Mouse (Mus musculus): ENCODE results near the gene Rbm45.

Rbm45 gene

DNA sequence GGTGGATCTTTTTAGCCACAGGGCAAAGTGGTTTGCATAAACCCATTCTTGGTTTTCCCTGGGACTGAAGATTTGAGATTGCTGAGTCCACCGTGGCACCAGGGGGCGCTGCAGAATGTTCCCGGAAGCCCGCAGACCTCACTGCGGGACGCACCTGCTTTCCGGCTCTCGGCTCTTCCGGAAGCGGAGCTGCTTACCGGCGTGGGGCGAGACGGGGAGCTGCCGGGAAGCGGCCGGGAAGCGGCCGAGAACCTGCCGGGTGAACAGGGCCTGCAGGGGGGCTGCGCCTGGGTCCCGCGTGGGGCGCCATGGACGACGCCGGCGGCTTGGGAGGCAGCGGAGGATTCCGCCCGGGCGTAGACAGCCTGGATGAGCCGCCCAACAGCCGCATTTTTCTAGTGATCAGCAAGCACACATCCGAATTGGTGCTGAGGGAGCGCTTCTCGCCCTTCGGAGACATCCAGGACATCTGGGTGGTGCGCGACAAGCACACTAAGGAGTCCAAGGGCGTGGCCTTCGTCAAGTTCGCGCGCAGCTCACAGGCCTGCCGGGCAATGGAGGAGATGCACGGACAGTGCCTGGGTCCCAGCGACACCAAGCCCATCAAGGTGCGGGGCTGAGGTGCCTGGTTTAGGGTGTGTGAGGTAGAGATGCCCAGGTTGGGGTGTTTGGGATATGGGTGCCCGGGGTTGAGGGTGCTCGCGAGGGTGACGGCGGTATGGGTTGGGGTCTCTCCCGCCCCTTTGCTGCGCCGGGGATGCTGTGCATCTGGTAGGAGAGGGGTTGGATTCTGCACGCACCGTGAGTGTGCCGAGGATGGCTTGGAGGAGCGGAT lies at the start of gene Rbm45:
Rbm45 (plus strand) TSS at position 164 of the 835 bp plus-strand sequence.
- peak; percentile 82 for DNase-seq (ENCODE audit: low spot score)

DNA sequence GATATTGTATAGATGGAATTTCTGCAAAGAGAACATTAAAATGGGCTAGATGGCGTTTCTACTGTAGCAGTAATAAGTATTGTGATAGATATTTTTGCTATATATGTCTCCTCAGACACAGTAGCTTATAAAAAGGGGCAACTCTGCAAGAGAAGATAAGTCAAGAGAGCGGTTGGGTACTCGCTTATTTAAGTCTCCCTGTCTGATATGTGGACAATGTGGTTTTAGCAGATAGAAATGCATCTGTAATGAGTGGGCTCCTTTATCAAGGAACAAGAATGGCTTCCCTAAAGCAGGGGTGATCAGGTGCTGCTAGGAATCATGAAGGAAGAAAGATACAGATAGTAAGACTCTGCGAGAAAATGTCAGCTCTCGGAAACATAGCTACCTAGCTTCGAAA lies 49.4 kb upstream of the Rbm45 start:
- DNase-seq (ENCODE audit: low spot score): no peak

DNA sequence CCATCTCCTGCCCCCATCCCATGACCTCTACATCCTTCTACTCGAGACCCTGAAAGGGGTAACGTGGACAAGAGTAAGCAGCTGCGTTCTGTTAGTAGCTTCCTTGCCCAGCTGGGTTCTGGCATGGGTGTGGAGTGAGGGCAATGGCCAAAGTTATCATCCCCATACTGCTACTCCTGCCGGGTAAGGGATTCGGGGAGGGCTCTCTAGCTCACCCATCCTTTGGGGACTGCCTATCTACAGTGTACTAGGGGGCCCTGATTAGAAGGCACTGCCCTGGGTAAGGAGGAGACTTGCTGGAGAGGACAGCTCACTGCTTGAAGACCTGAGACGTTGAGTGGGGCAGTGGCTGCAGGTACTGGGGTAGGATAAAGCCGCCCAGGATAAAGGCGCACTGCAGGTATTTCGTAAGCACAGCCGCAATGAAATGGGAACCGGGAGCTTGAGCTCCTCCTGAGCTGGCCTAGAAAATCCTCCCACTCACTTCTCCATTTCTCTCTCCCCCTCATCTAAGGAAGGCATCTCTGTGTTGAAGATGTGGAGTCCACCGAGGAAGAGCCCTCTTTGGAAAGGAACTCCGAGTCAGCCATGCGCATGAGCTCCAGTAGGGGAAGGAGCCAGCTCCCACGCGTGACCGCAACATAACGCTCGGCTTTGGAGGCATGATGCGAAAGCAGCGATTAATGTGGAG lies 46.5 kb upstream of the Rbm45 start:
- DNase-seq (ENCODE audit: low spot score): no peak

GRCm38 (mm10) chr2:76324463-76324862 lies 45.3 kb upstream of the Rbm45 start:
- no peak for DNase-seq (ENCODE audit: low spot score)

DNA sequence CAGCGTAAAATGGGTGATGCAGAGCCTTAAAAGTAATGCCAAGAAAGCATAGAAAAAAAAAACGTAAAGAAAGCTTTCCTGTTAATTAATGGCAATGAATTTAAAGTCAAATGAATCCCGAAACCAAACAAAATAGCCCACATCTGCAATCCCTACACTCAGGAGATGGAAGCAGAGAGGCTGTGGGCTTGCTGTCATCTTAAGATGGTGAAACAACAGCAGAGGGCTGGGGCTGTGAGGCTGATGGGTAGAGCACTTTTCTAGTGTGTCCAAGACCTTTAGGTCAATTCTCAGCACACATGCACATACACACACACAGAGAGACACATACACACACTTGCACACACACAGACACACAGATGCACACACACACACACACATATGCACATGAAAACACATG lies 43.6 kb upstream of the Rbm45 start:
- DNase-seq (ENCODE audit: low spot score): no peak

GRCm38 (mm10) chr2:76330081-76330480 lies 39.7 kb upstream of the Rbm45 start:
- DNase-seq (ENCODE audit: low spot score): no peak

DNA sequence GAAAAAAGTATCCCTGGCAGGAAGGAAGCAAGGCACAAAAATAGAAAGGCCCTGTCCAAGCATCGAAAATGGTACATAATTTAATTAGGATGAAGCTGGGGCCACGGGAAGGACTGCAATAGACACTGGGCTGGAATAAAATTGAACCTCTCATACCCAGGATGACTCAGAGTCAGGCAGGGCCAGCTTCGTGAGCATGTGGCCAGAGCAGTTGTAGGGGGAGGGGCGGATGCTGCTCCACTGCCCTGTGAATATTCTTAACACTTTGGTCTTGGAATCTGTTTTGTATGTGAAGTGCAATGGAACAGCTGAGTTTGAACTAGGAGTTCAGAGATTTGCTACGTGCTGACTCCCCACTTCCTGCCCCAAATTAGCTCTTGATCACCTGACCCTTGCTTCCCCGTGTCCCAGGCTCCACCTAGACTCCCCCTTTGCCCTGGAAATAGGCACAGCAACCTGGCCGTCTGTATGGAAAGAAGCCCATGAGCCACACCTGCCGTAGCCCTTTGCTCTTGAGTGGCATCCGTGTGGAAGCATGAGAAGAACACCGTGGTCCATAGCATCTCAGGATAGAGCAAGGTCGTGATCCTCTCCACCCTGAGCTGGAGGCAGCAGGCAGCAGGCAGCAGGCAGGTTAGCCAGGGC lies 37.5 kb upstream of the Rbm45 start:
- DNase-seq (ENCODE audit: low spot score): no peak

DNA sequence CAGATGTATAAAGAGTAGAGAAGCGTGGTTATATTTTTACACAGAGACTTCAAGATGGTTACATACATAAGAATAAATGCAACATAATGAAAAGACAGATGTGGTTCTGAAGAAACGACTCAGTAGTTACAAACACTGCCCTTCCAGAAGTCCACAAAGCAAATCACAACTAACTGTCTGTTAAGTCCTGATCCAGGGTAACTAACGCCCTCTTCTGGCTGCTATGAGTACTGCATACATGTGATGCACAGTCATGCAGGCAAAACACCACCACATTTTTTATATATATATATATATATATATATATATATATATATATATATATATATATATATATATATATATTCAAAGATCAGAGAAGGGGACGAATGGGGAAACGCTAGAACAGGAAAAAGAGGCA lies 35.2 kb upstream of the Rbm45 start:
- DNase-seq (ENCODE audit: low spot score): no peak

DNA sequence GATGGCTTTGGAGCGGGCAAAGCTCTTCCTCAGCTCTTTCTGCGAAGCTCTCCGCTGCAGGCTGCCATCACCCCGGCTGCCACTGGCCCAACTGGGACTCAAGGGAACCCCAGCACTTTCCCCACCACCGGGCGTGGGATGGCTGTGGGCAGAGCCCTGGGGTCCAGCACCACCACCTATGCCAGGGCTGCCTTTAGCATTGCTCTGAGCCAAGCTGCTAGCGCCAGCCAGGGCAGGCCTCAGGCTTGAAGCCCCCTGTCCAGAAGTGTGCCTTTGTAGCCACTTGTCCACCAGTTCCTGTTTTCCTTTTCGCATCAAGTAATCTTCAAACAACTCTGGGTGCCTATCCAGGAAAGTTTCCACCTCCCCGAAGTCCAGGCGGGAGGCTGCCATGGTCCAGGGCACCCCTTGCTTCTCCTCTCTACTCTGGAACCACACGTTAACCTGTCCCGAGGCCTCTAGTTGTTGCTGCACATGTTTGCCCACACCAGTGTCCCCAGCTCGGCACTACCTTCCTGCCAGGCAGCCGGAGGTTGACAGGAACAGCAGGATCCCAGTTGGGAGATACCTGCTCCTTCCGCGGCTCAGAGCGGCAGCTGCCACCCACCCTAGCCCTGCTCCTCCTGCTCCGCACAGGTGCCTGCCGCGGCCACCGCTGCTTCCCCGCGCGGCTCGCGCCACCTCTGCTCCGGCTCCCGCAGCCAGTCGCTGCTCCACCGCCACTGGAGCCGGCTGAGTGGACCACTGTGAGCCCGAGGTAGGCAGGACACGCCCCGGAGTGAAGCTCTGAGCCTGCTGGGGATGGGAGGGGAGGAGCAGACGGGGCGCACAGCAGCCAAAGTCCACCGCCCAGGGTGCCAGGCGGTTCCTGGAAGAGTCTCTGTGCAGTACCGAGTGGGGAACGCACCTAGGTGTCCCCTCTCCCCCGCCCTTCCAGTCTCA lies 31.3 kb upstream of the Rbm45 start, which contains the start of gene Pde11a:
Pde11a (minus strand) TSS at position 560 of the 942 bp plus-strand sequence.
- peak; percentile 72 for DNase-seq (ENCODE audit: low spot score)

DNA sequence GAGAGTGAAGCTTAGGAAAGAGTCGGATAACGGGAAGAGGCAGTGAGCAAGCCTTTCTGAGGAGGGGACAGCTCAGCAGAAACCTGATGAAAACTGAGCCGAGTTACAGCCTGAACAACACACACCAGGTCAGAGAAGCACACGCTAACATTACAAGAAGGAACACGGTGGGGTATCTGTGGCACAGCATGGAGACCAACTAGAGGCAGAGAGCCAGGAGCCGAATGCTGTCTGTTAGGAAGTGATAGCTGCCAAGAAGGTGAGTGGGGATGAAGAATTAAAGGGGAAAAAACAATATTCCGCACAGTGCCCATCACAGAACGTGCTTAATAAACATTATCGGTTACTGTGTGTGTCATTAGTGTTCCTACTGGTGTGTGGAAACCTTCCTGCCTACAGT lies 27.6 kb upstream of the Rbm45 start:
- DNase-seq (ENCODE audit: low spot score): no peak

DNA sequence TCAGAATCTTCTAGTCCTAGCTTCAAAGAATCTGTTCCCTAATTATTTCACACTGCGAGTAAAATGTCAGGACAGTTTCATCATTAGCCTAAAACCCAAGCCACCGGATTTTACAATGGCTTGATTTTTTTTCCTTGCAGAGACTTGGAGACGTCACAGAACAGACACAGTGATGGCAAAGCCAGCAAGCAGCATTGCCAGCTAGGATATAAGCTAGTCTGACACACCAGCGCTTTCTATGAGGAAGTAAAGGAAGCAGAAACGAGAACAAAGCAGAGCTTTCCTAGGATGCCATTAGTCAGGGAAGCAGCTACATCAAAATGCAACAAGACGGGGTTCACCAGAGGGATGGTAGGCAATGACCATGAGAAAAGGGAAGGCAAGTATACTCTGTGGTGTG lies 21.9 kb upstream of the Rbm45 start:
- DNase-seq (ENCODE audit: low spot score): no peak

GRCm38 (mm10) chr2:76360226-76360625 lies 9.6 kb upstream of the Rbm45 start, which contains the start of gene Cyct:
Gene Cyct (minus strand): TSS chr2:76360450.
- no peak for DNase-seq (ENCODE audit: low spot score)

- no peak for DNase-seq (ENCODE audit: low spot score)
Measured at GRCm38 (mm10) chr2:76362111-76362510, 7.7 kb upstream of the Rbm45 start.

DNA sequence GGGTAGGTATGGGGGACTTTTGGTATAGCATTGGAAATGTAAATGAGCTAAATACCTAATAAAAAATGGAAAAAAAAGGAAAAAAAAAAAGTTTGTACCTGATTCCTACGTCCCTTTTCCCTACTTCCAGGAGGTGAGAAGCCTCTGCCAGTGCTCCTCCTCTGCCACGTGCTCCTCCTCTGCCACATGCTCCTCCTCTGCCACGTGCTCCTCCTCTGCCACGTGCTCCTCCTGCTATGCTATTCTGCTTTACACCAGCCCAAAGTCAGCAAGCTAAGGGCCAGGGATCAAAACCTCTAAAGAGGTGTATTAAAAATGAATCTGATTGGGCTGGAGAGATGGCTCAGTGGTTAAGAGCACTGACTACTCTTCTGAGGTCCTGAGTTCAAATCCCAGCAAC lies 4.0 kb upstream of the Rbm45 start:
- no peak for DNase-seq (ENCODE audit: low spot score)

DNA sequence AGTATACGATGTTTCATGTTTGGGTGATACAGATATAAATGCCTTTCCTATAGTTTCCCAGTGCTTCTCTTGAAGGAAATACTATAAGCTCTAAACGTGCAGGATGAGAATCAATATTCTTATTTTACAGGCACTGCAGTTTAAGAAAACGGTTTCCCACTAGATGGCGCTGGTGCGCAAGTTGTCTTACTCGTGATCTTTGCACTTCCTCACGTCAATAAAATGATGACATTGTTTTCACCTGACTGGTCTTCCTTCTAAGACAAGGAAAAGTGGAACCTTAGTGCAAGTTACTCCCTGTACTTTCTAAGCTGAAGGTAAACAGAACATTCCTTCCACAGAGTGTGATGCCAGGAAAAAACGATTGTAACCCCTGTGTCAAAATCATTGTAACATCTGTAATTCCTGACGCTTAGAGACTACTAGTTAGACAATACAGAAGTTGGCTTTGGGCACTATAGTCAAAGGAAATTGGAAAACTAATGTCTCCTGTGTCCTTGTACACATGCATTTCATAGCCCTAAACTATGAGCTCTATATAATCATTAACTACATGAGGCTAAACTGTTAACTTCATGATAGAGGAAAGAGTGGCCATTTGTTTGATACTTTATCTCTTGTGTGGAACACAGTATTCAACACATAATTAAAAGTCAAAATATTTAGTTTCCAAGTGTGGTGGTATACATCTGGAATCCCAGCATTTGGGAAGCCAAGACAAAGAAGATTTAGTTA lies 2.4 kb upstream of the Rbm45 start:
- peak; percentile 69 for DNase-seq (ENCODE audit: low spot score)

GRCm38 (mm10) chr2:76368861-76369660 lies 723 bp upstream of the Rbm45 start:
- DNase-seq (ENCODE audit: low spot score): no peak

DNA sequence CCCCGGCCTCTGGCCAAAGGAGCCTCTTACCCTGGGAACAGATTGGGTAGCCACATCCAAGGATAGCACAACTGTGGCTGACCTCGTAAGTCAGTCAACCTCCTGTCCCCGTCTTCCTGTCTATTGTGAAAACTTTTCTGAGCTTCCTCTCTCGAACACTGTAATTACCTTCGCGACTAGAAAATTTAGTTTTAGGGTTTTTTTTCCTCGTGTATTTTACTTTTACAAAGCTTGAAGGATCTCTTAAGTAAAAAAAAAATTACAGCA lies 805 bp downstream of the Rbm45 start:
- no peak for DNase-seq (ENCODE audit: low spot score)

DNA sequence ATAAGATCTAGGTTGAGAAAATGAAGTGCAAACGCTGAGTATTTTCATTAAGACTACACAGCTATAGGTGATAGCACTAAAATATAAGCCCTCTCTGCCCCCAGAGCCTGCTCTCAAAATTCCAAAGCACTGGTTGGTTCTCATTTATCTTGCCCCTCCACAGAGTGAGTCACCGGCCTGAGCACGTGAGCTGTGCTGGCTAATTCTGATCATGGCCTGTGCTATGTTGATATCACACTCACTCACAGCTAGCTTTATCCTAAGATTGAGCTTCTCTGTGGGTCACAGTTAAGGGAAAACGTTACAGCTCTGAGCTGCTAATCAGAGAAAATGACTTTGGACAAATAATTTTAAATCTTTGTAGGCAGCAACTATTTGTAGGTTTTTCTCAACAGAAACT lies 2.5 kb downstream of the Rbm45 start:
- no peak for DNase-seq (ENCODE audit: low spot score)

DNA sequence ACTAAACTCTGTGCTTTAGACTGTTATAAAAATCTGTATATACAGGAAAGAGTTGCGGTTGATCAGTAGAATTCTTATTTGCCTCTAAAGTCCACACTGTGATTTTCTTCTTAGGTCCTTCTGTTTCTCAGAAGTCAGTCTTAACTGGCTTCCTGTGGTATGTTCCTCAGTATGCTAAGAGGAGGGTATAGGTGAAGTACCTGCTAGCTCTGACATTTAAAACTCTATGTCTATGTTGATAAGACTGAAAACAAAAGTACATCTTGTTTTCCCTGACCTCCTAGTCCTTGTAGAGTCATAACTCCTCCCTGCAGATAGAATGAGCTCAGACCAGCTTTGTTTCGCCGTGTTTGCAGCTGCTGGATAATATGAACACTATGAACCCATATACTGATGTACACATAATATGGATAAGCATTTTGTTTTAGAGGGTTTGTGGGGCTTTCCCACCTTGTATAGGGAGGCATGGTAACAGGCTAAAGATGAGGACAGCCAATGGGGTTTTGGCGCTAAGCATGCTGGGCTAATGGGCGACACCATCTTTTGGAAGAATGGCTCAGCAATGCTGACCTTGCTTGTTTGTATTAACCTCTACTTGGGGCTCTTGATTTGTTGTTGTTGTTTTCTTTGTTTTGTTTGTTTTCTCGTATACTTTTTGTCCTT lies 4.9 kb downstream of the Rbm45 start:
- no peak for DNase-seq (ENCODE audit: low spot score)

- no peak for DNase-seq (ENCODE audit: low spot score)
Measured at GRCm38 (mm10) chr2:76378646-76379045, 8.9 kb downstream of the Rbm45 start.
